Mouse (Mus musculus): ENCODE data around the gene Fgfr2. TPM values are rescaled to one million over a fixed set of nuclear protein-coding genes. Genes with fewer than 3 reads are reported as not detected.

Fgfr2 gene
- polyA plus RNA-seq, 1 experiment from 2014 or later = 169 TPM

- Histone ChIP-seq H3K27ac (ENCODE audit: low read length) (no peak overlapping the region), H3K4me2 (replicated peaks; ENCODE audit: low read depth, low read length) (no peak overlapping the region), H3K9ac (replicated peaks; ENCODE audit: low read depth, low read length) (no peak overlapping the region), H3K27me3 (ENCODE audit: control insufficient read depth, insufficient read depth, low read length) (no peaks in the 10 kb centered on the region), H3K4me3 (ENCODE audit: low read depth, low read length) (no peak overlapping the region), H3K9me3 (ENCODE audit: control insufficient read depth, low read depth, low read length) (no peaks in the 10 kb centered on the region), H3K36me3 (ENCODE audit: control insufficient read depth, insufficient read depth, low read length) (no peaks in the 10 kb centered on the region), H3K4me1 (ENCODE audit: control insufficient read depth, insufficient read depth, low read length) (no peaks in the 10 kb centered on the region)
- ATAC-seq (ENCODE audit: insufficient number of reproducible peaks, insufficient read depth, low FRiP score, low read depth) = no peak
- WGBS = 17% methylated on average over 12 of the region's 12 CpGs
Observed at GRCm38 (mm10) chr7:132637292-132637691, 485.9 kb downstream of the Fgfr2 start.

DNA sequence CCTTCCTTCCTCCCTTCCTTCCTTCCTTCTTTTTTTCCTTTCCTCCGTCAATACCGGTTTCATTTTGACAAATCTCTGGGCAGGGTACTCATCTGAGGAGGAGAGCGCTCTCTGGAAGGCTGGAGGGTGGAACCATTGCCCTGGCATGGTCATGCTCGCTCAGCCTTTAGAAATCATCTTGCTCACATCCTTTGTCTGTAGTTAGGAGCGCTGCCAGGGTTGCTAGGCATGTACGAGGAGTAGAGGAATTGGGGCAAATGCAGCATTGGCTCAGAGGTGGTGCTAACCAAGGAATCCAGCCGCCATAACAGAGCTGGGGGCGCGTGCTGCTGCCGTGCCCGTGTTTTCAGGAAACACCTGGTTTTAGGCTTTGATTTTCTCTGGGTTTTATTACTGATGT lies 491.8 kb downstream of the Fgfr2 start:
- 88% methylated on average over 11 of the region's 11 CpGs for WGBS
- Histone ChIP-seq H3K27ac (ENCODE audit: low read length) (no peak overlapping the region), H3K9ac (replicated peaks; ENCODE audit: low read depth, low read length) (no peak overlapping the region)

GRCm38 (mm10) chr7:132627448-132627847 lies 495.7 kb downstream of the Fgfr2 start:
- Histone ChIP-seq H3K27me3 (ENCODE audit: control insufficient read depth, insufficient read depth, low read length) (no peaks in the 10 kb centered on the region), H3K9me3 (ENCODE audit: control insufficient read depth, low read depth, low read length) (no peaks in the 10 kb centered on the region), H3K4me3 (ENCODE audit: low read depth, low read length) (no peak overlapping the region), H3K4me2 (replicated peaks; ENCODE audit: low read depth, low read length) (no peak overlapping the region), H3K9ac (replicated peaks; ENCODE audit: low read depth, low read length) (no peak overlapping the region), H3K36me3 (ENCODE audit: control insufficient read depth, insufficient read depth, low read length) (no peaks in the 10 kb centered on the region), H3K27ac (ENCODE audit: low read length) (no peak overlapping the region), H3K4me1 (ENCODE audit: control insufficient read depth, insufficient read depth, low read length) (no peaks in the 10 kb centered on the region)
- no peak for ATAC-seq (ENCODE audit: insufficient number of reproducible peaks, insufficient read depth, low FRiP score, low read depth)
- WGBS = 76% methylated on average over 3 of the region's 3 CpGs

More for the DNA sequence above, 491.8 kb downstream of the Fgfr2 start:
- Histone ChIP-seq H3K27me3 (ENCODE audit: control insufficient read depth, insufficient read depth, low read length) (no peaks in the 10 kb centered on the region), H3K4me1 (ENCODE audit: control insufficient read depth, insufficient read depth, low read length) (no peaks in the 10 kb centered on the region), H3K4me3 (ENCODE audit: low read depth, low read length) (no peak overlapping the region), H3K36me3 (ENCODE audit: control insufficient read depth, insufficient read depth, low read length) (no peaks in the 10 kb centered on the region), H3K9me3 (ENCODE audit: control insufficient read depth, low read depth, low read length) (no peaks in the 10 kb centered on the region), H3K4me2 (replicated peaks; ENCODE audit: low read depth, low read length) (no peak overlapping the region)
- ATAC-seq (ENCODE audit: insufficient number of reproducible peaks, insufficient read depth, low FRiP score, low read depth) = no peak

DNA sequence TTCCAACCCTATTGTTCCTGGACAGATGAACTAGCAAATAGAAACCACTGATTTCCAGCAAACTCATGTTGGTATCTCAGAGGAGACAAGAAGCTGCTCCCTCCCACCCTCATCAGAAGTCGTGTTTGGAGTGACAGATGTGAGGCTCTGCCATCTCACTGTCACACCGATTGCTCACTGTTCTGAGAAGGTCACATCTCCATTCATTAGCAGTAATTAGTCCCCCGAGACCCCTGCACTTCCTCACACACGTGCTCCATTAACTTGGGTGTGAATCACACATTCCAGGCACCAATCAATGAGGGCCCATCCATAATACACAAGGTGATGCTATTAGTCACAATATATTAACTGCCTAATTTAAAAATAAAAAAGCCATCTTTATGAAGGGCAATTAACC lies 497.0 kb downstream of the Fgfr2 start:
- H3K27ac ChIP-seq (ENCODE audit: low read length) = no peak overlapping the region
- no peaks in the 10 kb centered on the region for H3K36me3 ChIP-seq (ENCODE audit: control insufficient read depth, insufficient read depth, low read length)
- WGBS = 43% methylated on average over 4 of the region's 4 CpGs
- no peaks in the 10 kb centered on the region for H3K9me3 ChIP-seq (ENCODE audit: control insufficient read depth, low read depth, low read length)
- H3K4me3 ChIP-seq (ENCODE audit: low read depth, low read length) = no peak overlapping the region
- no peaks in the 10 kb centered on the region for H3K4me1 ChIP-seq (ENCODE audit: control insufficient read depth, insufficient read depth, low read length)
- no peak overlapping the region for H3K9ac ChIP-seq (replicated peaks; ENCODE audit: low read depth, low read length)
- no peak for ATAC-seq (ENCODE audit: insufficient number of reproducible peaks, insufficient read depth, low FRiP score, low read depth)
- H3K4me2 ChIP-seq (replicated peaks; ENCODE audit: low read depth, low read length) = no peak overlapping the region
- H3K27me3 ChIP-seq (ENCODE audit: control insufficient read depth, insufficient read depth, low read length) = no peaks in the 10 kb centered on the region

- no peak overlapping the region for H3K9ac ChIP-seq (replicated peaks; ENCODE audit: low read depth, low read length)
- 84% methylated on average over 10 of the region's 10 CpGs for WGBS
- no peak for ATAC-seq (ENCODE audit: insufficient number of reproducible peaks, insufficient read depth, low FRiP score, low read depth)
- no peak overlapping the region for H3K4me3 ChIP-seq (ENCODE audit: low read depth, low read length)
- H3K27me3 ChIP-seq (ENCODE audit: control insufficient read depth, insufficient read depth, low read length) = no peaks in the 10 kb centered on the region
- H3K9me3 ChIP-seq (ENCODE audit: control insufficient read depth, low read depth, low read length) = no peaks in the 10 kb centered on the region
- H3K36me3 ChIP-seq (ENCODE audit: control insufficient read depth, insufficient read depth, low read length) = no peaks in the 10 kb centered on the region
- H3K4me1 ChIP-seq (ENCODE audit: control insufficient read depth, insufficient read depth, low read length) = no peaks in the 10 kb centered on the region
- no peak overlapping the region for H3K27ac ChIP-seq (ENCODE audit: low read length)
- no peak overlapping the region for H3K4me2 ChIP-seq (replicated peaks; ENCODE audit: low read depth, low read length)
Observed at GRCm38 (mm10) chr7:132624161-132624560, 499.0 kb downstream of the Fgfr2 start.

DNA sequence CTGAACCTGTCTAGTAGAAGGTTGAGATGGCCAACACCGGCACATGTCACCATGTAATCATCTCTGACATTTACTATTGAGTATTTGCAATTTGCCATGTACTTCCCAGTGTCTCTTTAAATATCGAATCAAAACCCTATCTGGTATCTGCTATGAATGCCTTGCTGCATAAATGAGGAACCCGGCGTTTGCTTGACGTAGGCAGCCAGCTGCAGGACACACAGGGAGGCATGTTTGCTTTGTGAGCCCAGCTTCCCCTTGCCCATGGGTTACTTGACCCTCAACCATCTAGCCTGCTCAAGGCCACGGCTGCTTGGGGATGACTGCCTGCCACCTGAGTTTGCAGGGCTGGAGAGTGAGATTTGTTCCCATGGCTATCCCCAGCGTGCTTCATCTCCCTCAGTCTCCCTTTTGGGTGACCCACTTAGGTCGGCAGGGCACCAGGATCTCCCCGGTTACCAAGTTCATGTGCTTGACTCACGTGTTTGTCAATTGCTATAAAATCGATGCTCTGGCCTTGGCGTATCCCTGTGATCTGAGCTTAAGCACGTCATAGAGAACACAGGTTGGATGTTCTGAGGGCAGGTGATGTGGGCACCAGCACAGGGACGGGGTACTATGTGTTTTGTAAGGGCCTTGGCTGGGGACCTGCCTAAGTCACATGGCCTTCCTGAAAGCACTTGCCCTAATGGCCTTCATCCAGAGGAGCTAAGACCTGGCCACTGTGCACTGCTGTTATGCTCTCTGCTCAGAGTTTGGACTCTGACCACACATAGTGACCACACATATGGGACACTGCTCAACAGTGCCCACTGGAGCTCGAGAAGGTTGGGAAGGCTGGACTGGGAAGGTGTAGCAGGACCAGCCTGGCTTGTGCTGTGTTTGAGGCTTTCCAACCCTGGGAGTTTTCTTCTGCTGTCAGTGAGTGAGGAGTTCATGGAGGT lies 502.9 kb downstream of the Fgfr2 start:
- no peak overlapping the region for H3K27ac ChIP-seq (ENCODE audit: low read length)
- no peak overlapping the region for H3K4me3 ChIP-seq (ENCODE audit: low read depth, low read length)
- H3K4me1 ChIP-seq (ENCODE audit: control insufficient read depth, insufficient read depth, low read length) = no peaks in the 10 kb centered on the region
- no peak for ATAC-seq (ENCODE audit: insufficient number of reproducible peaks, insufficient read depth, low FRiP score, low read depth)
- no peak overlapping the region for H3K9ac ChIP-seq (replicated peaks; ENCODE audit: low read depth, low read length)
- no peak overlapping the region for H3K4me2 ChIP-seq (replicated peaks; ENCODE audit: low read depth, low read length)
- H3K9me3 ChIP-seq (ENCODE audit: control insufficient read depth, low read depth, low read length) = no peaks in the 10 kb centered on the region
- WGBS = 83% methylated on average over 15 of the region's 15 CpGs
- H3K36me3 ChIP-seq (ENCODE audit: control insufficient read depth, insufficient read depth, low read length) = no peaks in the 10 kb centered on the region
- no peaks in the 10 kb centered on the region for H3K27me3 ChIP-seq (ENCODE audit: control insufficient read depth, insufficient read depth, low read length)

- WGBS = 89% methylated on average over 8 of the region's 8 CpGs
- no peak overlapping the region for H3K9ac ChIP-seq (replicated peaks; ENCODE audit: low read depth, low read length)
- H3K27ac ChIP-seq (ENCODE audit: low read length) = no peak overlapping the region
- H3K4me2 ChIP-seq (replicated peaks; ENCODE audit: low read depth, low read length) = no peak overlapping the region
- no peaks in the 10 kb centered on the region for H3K36me3 ChIP-seq (ENCODE audit: control insufficient read depth, insufficient read depth, low read length)
- H3K27me3 ChIP-seq (ENCODE audit: control insufficient read depth, insufficient read depth, low read length) = no peaks in the 10 kb centered on the region
- H3K4me3 ChIP-seq (ENCODE audit: low read depth, low read length) = no peak overlapping the region
- H3K4me1 ChIP-seq (ENCODE audit: control insufficient read depth, insufficient read depth, low read length) = no peaks in the 10 kb centered on the region
- ATAC-seq (ENCODE audit: insufficient number of reproducible peaks, insufficient read depth, low FRiP score, low read depth) = no peak
- no peaks in the 10 kb centered on the region for H3K9me3 ChIP-seq (ENCODE audit: control insufficient read depth, low read depth, low read length)
Observed at GRCm38 (mm10) chr7:132619549-132619948, 503.6 kb downstream of the Fgfr2 start.

- no peak overlapping the region for H3K27ac ChIP-seq (ENCODE audit: low read length)
- no peak overlapping the region for H3K9ac ChIP-seq (replicated peaks; ENCODE audit: low read depth, low read length)
- no peaks in the 10 kb centered on the region for H3K27me3 ChIP-seq (ENCODE audit: control insufficient read depth, insufficient read depth, low read length)
- no peaks in the 10 kb centered on the region for H3K4me1 ChIP-seq (ENCODE audit: control insufficient read depth, insufficient read depth, low read length)
- no peak overlapping the region for H3K4me3 ChIP-seq (ENCODE audit: low read depth, low read length)
- no peak for ATAC-seq (ENCODE audit: insufficient number of reproducible peaks, insufficient read depth, low FRiP score, low read depth)
- H3K36me3 ChIP-seq (ENCODE audit: control insufficient read depth, insufficient read depth, low read length) = no peaks in the 10 kb centered on the region
- WGBS = 88% methylated on average over 5 of the region's 5 CpGs
- H3K4me2 ChIP-seq (replicated peaks; ENCODE audit: low read depth, low read length) = no peak overlapping the region
- H3K9me3 ChIP-seq (ENCODE audit: control insufficient read depth, low read depth, low read length) = no peaks in the 10 kb centered on the region
Observed at GRCm38 (mm10) chr7:132617021-132617564, 506.1 kb downstream of the Fgfr2 start.

All from stomach, embryonic 14.5 days (tissue).